In genomic region chr16:32724259-32724658, GRCm38 (mm10) we compare ENCODE assay signal across 17 mouse cellular contexts. TPM values are rescaled to one million over a fixed set of nuclear protein-coding genes. Genes with fewer than 3 reads are reported as not detected.
"Had no signal": no experiment of that assay in that cellular context is flagged by ENCODE, and none has a peak within 500 bp of the region (broad histone marks: within the 10 kb centered on the region; RNA-seq: fewer than 3 reads in every experiment).

No protein-coding gene starts in this region.

- H3K4me3 ChIP-seq: limb, embryonic 15.5 days; liver, embryonic 13.5 days; midbrain, embryonic 12.5 days had no signal

- H3K9me3 ChIP-seq: limb, embryonic 15.5 days; liver, embryonic 13.5 days; midbrain, embryonic 12.5 days had no signal

- H3K4me1 ChIP-seq: limb, embryonic 15.5 days; midbrain, embryonic 12.5 days had no signal

- DNase-seq: kidney, adult 8-10 months; kidney, postnatal 25 days; layer of hippocampus, adult 9-11 months; layer of hippocampus, postnatal 36 days; liver, embryonic 13.5 days; liver, postnatal 0 days; right cerebral cortex, postnatal 25 days; thymus, postnatal 4 days had no signal

- H3K27me3 ChIP-seq: limb, embryonic 15.5 days; liver, embryonic 13.5 days; midbrain, embryonic 12.5 days had no signal

- H3K9ac ChIP-seq: limb, embryonic 15.5 days; liver, embryonic 13.5 days; liver, postnatal 0 days; midbrain, embryonic 12.5 days had no signal

- H3K36me3 ChIP-seq: limb, embryonic 15.5 days; liver, embryonic 13.5 days; midbrain, embryonic 12.5 days had no signal

- H3K27ac ChIP-seq: limb, embryonic 15.5 days; liver, embryonic 13.5 days; macrophage; midbrain, embryonic 12.5 days; stomach, postnatal 0 days had no signal

- ATAC-seq: liver, postnatal 0 days; lung, postnatal 0 days; midbrain, embryonic 16.5 days had no signal

- H3K4me2 ChIP-seq: limb, embryonic 15.5 days; liver, embryonic 13.5 days; midbrain, embryonic 12.5 days had no signal

RNA-seq across cellular contexts. Expression of gene Muc4, which starts 11.4 kb away (rescaled TPM):
- total RNA-seq: layer of hippocampus, postnatal 36 days; left cerebral cortex, postnatal 25 days; megakaryocyte-erythroid progenitor cell, adult 5-6 weeks had no signal
- polyA plus RNA-seq: limb, embryonic 11.5 days; limb, embryonic 15.5 days; macrophage; midbrain, embryonic 16.5 days had no signal
